Mouse (Mus musculus) limb, embryonic 11.5 days (tissue): ENCODE data around the gene Rbfox1. TPM values are rescaled to one million over a fixed set of nuclear protein-coding genes. Genes with fewer than 3 reads are reported as not detected.

ENCODE experiments used
- ATAC-seq: fragments of 200-750 bp; cut with Nextera tagmentation; 2 replicates; pipeline ENCODE4 v1.8.0; 2017; ENCODE audit warnings: low read depth; ENCODE audit not compliant: insufficient number of reproducible peaks, low FRiP score, low TSS enrichment
- DNase-seq: peaks from one replicate; pipeline ENCODE4 v3.0.0-alpha.2; 2015; ENCODE audit warnings: low spot score
- H3K27ac ChIP-seq: fragments of 300-500 bp; sonication (generic); replicated peaks from 2 replicates; pipeline ENCODE4 v1.5.1; 2014; ENCODE audit warnings: low read depth, mild to moderate bottlenecking, low read length
- H3K27me3 ChIP-seq: fragments of 300-500 bp; sonication (generic); 2 replicates; pipeline ENCODE4 v1.6.1; 2014; ENCODE audit warnings: mild to moderate bottlenecking, low read length, mixed read lengths; ENCODE audit not compliant: control insufficient read depth, insufficient read depth
- H3K36me3 ChIP-seq: fragments of 300-500 bp; sonication (generic); 2 replicates; pipeline ENCODE4 v1.6.1; 2014; ENCODE audit warnings: mild to moderate bottlenecking, low read length, moderate library complexity, mixed read lengths; ENCODE audit not compliant: control insufficient read depth, insufficient read depth
- H3K4me1 ChIP-seq: fragments of 300-500 bp; sonication (generic); 2 replicates; pipeline ENCODE4 v1.6.1; 2014; ENCODE audit warnings: low read length, mixed read lengths; ENCODE audit not compliant: control insufficient read depth, insufficient read depth
- H3K4me2 ChIP-seq: fragments of 300-500 bp; sonication (generic); 2 replicates; pipeline ENCODE4 v1.6.1; 2014; ENCODE audit warnings: low read depth, mild to moderate bottlenecking, moderate library complexity; ENCODE audit not compliant: severe bottlenecking
- H3K4me3 ChIP-seq: fragments of 300-500 bp; sonication (generic); 2 replicates; pipeline ENCODE4 v1.5.1; 2014; ENCODE audit warnings: low read depth, low read length
- H3K9ac ChIP-seq: fragments of 300-500 bp; sonication (generic); 2 replicates; pipeline ENCODE4 v1.6.1; 2014; ENCODE audit warnings: mild to moderate bottlenecking, low read length
- H3K9me3 ChIP-seq: fragments of 300-500 bp; sonication (generic); 2 replicates; pipeline ENCODE4 v1.6.1; 2016; ENCODE audit warnings: low read length; ENCODE audit not compliant: control insufficient read depth
- WGBS: fragments of 180-500 bp; shearing (Covaris S2); extraction: QIAGEN DNeasy Blood & Tissue Kit; methylation state at CpG from one replicate; pipeline ENCODE4 v1.1.7; 2014; 5-methylcytosine and 5-hydroxymethylcytosine counted together
- polyA plus RNA-seq: library from polyadenylated mRNA; unstranded; fragments of >200 nt; fragmentation: Nextera tagmentation; extraction: Ambion mirVana; gene quantifications from 2 replicates; pipeline ENCODE4 v1.2.1, GENCODE M21; 2014

The Rbfox1 gene
- polyA plus RNA-seq, 1 experiment from 2014 or later, result 0.81 TPM

DNA sequence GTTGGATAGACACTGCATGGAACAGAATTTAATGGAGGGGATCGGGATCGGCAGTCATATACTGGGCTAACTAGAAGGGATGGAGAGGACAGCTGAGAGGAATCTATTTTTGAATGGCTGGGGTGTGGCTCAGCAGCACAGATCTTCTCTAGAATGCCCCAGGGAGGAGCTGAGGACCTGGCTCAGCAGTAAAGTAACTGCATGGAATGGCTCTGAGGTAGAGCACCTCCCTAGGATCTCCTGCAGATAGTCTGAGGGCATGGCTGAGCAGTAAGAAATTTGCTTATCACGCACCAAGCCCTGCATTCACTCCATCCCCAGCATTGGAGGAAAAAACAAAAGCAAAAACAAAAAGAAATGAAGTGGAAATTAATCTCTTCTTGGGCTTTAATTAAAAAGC is 225.0 kb downstream of the Rbfox1 start:
- Histone ChIP-seq H3K27me3 (no peaks in the 10 kb centered on the region), H3K4me3 (no peak overlapping the region), H3K9me3 (no peaks in the 10 kb centered on the region), H3K4me1 (no peaks in the 10 kb centered on the region), H3K4me2 (no peak overlapping the region), H3K27ac (no peak overlapping the region), H3K36me3 (no peaks in the 10 kb centered on the region), H3K9ac (no peak overlapping the region)
- 96% methylated on average over 3 of the region's 3 CpGs for WGBS
- ATAC-seq (no peak), DNase-seq (no peak)

DNA sequence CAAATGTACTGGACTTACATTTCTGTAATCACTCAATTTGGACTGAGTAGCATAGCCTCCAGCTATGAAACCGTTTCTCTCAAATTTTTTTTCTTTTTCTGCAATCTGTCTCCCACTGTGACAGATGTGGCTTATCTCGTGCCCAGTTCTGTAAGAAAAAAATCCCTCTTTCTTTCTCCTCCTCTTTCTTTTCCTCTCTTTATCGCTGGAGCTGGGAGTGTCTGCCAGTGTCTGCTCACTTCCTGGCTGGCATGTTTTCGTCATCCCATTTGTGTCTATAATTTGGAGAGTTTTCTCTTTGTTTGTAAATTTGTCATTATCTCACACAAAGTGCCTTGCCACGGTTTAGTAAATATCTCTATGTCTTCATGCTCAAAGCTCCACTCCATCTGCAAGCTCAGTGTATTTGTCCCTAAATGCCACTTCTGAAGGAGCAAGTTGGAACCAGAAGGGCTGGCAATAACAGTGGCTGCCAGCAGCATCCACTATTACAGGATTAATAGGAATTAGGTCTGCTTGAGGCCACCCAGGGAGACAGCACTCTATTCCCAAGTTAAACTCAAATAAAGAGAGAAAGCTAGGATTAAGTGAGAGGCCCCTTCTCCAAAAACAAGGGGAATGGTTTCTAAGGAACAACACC is 228.8 kb downstream of the Rbfox1 start:
- Histone ChIP-seq H3K36me3 (no peaks in the 10 kb centered on the region), H3K4me3 (no peak overlapping the region), H3K4me2 (no peak overlapping the region), H3K9ac (no peak overlapping the region), H3K27me3 (no peaks in the 10 kb centered on the region), H3K27ac (no peak overlapping the region), H3K4me1 (no peaks in the 10 kb centered on the region), H3K9me3 (no peaks in the 10 kb centered on the region)
- ATAC-seq, result no peak
- WGBS, result 64% methylated on average over 5 of the region's 5 CpGs
- no peak for DNase-seq

DNA sequence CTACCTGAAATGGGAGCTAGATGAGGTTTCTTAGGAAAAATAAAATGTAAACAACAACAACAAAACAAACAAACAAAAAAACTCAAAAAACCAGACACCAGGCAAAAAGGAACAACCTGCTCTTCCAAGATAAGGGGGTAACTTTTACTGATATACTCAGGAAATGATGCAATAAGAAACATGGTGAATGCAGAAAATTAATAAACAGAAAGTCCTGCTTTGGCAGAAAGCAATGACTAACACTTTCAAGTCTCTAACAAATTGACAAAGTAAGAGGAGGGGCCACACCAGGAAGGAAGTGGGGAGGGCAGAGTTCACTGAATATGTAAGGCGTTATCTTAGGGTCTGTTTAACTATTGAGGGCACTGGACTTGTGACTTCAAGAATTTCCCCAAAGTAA is 234.3 kb downstream of the Rbfox1 start:
- Histone ChIP-seq H3K36me3 (no peaks in the 10 kb centered on the region), H3K27ac (no peak overlapping the region), H3K4me1 (no peaks in the 10 kb centered on the region), H3K9ac (no peak overlapping the region), H3K27me3 (no peaks in the 10 kb centered on the region), H3K4me3 (no peak overlapping the region), H3K9me3 (0 out of 2 replicates have a peak, but pooled peaks cover 4% of the 10 kb centered on the region), H3K4me2 (no peak overlapping the region)
- WGBS, result 57% methylated on average over 1 of the region's 1 CpGs
- DNase-seq (no peak), ATAC-seq (no peak)

DNA sequence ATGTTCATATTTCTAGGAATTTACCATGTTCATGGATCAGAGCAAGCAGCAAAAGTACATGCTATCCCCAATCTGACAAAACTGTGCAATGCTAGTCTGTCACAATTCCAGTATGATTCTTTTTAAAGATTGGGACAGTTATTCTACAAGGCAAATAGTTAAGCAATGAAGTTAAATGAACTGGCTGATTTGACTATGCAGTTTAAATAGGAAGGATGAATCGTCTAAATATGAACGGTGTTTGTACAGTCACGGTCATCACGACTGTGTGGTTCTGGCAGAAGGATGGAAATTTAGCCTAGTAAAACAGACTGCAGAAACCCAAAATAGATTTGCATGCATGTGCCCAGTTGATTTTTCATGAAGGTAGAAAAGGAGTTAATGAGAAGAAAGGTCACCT is 236.1 kb downstream of the Rbfox1 start:
- Histone ChIP-seq H3K4me3 (no peak overlapping the region), H3K9me3 (0 out of 2 replicates have a peak, but pooled peaks cover 4% of the 10 kb centered on the region), H3K4me2 (no peak overlapping the region), H3K27me3 (no peaks in the 10 kb centered on the region), H3K36me3 (no peaks in the 10 kb centered on the region), H3K27ac (no peak overlapping the region), H3K9ac (no peak overlapping the region), H3K4me1 (no peaks in the 10 kb centered on the region)
- 94% methylated on average over 4 of the region's 4 CpGs for WGBS
- ATAC-seq (no peak), DNase-seq (no peak)

DNA sequence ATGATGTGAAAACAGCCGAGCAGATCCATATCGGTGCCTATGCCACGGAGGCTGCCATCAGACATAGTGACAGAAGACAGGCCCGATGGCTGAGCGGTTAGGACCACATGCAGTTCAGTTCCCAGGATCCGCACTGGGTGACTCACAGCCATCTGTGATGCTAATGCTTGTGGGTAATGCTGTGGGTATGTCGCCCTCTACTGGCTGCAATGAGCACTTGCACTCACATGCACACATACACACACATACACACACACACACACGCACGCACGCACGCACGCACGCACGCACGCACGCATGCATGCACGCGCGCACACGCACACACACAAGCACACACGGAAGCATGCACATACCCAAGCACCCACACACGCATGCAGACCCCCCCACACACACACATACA is 237.7 kb downstream of the Rbfox1 start:
- Histone ChIP-seq H3K4me2 (no peak overlapping the region), H3K36me3 (no peaks in the 10 kb centered on the region), H3K27me3 (no peaks in the 10 kb centered on the region), H3K27ac (no peak overlapping the region), H3K4me1 (no peaks in the 10 kb centered on the region), H3K4me3 (no peak overlapping the region), H3K9ac (no peak overlapping the region), H3K9me3 (0 out of 2 replicates have a peak, but pooled peaks cover 4% of the 10 kb centered on the region)
- DNase-seq (no peak), ATAC-seq (no peak)
- WGBS, result 96% methylated on average over 22 of the region's 22 CpGs

DNA sequence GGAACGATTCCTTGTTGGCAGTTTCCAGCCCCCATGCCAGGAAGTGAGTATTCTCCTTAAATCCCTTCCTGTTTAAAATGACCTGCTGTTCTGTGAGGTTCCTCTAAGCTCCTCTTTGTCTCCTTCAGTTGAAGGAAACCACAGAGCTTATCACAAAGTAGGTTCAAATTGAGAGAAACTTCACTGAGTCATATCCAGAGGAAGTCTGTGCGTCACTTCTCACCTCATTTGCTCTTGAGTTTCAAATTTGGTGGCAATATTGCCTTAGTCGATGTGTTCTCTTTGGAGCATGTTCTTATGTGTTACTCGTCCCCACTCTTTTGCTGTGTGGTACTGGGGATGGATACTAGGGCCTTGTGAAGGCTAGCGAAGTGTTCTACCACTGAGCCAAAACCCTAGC is 243.2 kb downstream of the Rbfox1 start:
- Histone ChIP-seq H3K9me3 (no peaks in the 10 kb centered on the region), H3K36me3 (no peaks in the 10 kb centered on the region), H3K27ac (no peak overlapping the region), H3K9ac (no peak overlapping the region), H3K27me3 (no peaks in the 10 kb centered on the region), H3K4me2 (no peak overlapping the region), H3K4me3 (no peak overlapping the region), H3K4me1 (no peaks in the 10 kb centered on the region)
- ATAC-seq (no peak), DNase-seq (no peak)
- 72% methylated on average over 5 of the region's 5 CpGs for WGBS

DNA sequence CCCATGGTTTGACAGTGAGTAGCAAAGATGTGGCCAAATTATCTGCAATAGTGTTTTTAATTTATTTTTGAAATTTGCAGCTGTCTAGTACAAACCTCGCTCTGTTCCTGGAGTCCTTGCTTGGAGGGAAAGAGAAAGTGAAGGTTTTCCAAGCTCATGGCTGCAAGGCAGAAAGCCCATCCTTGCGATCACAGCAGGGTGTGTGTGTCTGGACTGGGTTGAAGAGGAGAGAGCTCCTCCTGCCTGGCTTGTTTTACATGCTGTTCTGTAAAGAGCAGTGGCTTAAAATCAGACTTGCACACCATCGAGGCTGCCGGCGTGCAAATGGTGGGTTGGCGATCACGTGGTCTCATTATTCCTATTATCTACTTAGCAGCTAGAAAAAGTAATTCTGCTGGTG is 249.9 kb downstream of the Rbfox1 start:
- Histone ChIP-seq H3K4me1 (no peaks in the 10 kb centered on the region), H3K36me3 (no peaks in the 10 kb centered on the region), H3K4me3 (no peak overlapping the region), H3K27me3 (no peaks in the 10 kb centered on the region), H3K4me2 (no peak overlapping the region), H3K9ac (no peak overlapping the region), H3K9me3 (no peaks in the 10 kb centered on the region), H3K27ac (no peak overlapping the region)
- ATAC-seq (no peak), DNase-seq (no peak)
- 89% methylated on average over 7 of the region's 7 CpGs for WGBS

DNA sequence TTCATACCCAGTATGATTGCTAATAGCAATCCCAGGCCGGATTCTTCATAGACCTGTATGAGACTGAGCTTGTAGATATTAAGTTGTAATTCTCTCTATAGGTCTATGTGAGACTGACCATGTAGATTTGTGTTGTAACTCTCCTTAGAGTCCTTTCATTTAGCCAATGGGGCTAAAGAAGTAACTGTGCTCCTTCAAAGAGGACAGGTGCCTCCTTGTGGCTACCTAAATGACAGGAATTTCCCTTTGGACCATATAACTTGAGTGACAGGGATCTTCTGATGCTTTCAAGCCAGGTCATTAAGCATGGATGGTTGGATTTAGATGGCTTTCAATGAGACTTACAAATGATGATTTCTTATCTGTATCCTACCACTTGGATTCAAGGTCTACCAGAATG is 254.3 kb downstream of the Rbfox1 start:
- DNase-seq, result no peak
- WGBS, result 94% methylated on average over 1 of the region's 1 CpGs
- Histone ChIP-seq H3K9me3 (no peaks in the 10 kb centered on the region), H3K4me2 (no peak overlapping the region), H3K27ac (no peak overlapping the region), H3K4me1 (no peaks in the 10 kb centered on the region), H3K9ac (no peak overlapping the region), H3K27me3 (no peaks in the 10 kb centered on the region), H3K4me3 (no peak overlapping the region), H3K36me3 (no peaks in the 10 kb centered on the region)
- ATAC-seq, result no peak

DNA sequence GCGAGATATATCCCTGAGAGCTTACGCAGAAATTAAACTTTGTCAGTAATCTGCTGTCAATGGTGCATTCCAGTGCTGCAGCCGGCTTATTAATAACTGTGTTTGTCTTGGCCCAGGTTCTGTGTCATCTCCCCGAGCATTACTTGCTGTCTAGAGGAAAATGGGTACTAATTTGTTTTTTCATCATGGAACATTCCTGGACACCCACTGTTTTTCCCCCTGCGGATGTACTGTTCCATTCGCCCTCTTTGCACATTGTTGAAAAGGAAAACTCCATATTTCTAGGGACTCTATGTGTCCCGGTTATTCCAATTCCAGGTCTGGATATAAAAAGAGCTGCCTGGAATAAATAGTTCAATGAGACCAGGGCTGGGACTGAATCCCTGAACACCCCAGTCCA is 262.8 kb downstream of the Rbfox1 start:
- H3K27ac ChIP-seq, result no peak overlapping the region
- 85% methylated on average over 7 of the region's 7 CpGs for WGBS
- no peak for ATAC-seq
- no peak overlapping the region for H3K4me3 ChIP-seq
- H3K9ac ChIP-seq, result no peak overlapping the region
- H3K36me3 ChIP-seq, result no peaks in the 10 kb centered on the region
- no peak overlapping the region for H3K4me2 ChIP-seq
- H3K27me3 ChIP-seq, result no peaks in the 10 kb centered on the region
- no peaks in the 10 kb centered on the region for H3K9me3 ChIP-seq
- DNase-seq, result no peak
- H3K4me1 ChIP-seq, result no peaks in the 10 kb centered on the region
